Mouse (Mus musculus): ENCODE data around the gene Cdiptos.

Cdiptos gene

DNA sequence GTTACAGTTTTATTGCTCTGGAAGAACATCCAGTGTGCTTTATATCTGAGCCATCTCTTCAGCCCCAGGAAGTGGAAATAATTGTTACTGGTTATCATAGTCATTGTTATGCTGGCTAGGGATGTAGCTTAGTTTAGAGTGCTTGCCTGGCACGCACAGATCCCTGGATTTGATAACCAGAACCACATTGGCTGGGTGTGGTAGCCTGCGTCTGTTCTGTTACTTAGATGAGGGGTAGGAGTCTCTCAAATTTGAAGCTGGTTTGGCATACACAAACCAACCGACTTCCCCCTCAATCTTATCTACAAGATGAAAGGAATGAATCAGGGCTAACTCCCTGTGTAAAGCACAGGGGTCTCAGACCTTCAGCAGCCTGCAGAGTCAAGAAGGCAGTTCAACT, 49.6 kb downstream of the Cdiptos start:
- no peak for DNase-seq (ENCODE audit: low spot score in 2 of 2)

GRCm38 (mm10) chr7:126923999-126924398, 51.9 kb downstream of the Cdiptos start:
- no peak for DNase-seq (ENCODE audit: low spot score in 2 of 2)

DNA sequence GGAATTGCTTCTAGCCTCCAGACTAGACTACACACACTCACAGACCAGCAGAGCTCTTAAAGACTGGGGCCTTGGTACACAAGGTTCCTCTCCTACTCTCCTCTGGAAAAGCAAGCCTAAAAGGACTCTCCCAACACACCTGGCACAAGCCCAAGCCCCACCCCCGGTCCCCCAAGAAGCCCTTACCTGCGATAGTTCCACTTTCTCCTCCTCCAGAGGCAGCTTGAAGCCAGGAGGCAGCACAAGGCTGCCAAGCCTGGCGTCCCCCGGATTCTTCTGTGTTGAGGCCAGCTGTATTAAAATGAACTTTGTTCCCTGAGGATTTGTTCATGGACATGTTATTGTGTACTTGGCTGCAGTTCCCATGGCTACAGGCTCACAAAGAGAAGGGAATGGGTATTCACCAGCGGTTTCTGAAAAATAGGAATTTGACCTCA, 53.3 kb downstream of the Cdiptos start, which contains the start of gene Tmem219:
Tmem219 (minus strand) TSS at position 294 of the 437 bp plus-strand sequence.
- DNase-seq (ENCODE audit: low spot score in 2 of 2), result no peak
